Mouse (Mus musculus) layer of hippocampus, postnatal 36 days (tissue): ENCODE data around the gene Maml3. TPM values are rescaled to one million over a fixed set of nuclear protein-coding genes. Genes with fewer than 3 reads are reported as not detected.

Source experiments
- DNase-seq, 2 experiments: peaks; one replicate each; pipeline ENCODE4 v3.0.0; 2022
- total RNA-seq, 2 experiments: library from RNA; stranded (reverse); gene quantifications; 2 replicates each; pipeline ENCODE4 v1.2.3; 2021

Gene Maml3
- total RNA-seq, result 1 to 10 TPM; 8.3 to 9.8 TPM

GRCm38 (mm10) chr3:52104636-52105151 is at the start of gene Maml3:
TSS of gene Maml3 (minus strand) at chr3:52105076.
- peak; percentile 80 to 84 for DNase-seq

- no peak for DNase-seq
Observed at GRCm38 (mm10) chr3:52151155-52151554, 46.3 kb upstream of the Maml3 start.

DNA sequence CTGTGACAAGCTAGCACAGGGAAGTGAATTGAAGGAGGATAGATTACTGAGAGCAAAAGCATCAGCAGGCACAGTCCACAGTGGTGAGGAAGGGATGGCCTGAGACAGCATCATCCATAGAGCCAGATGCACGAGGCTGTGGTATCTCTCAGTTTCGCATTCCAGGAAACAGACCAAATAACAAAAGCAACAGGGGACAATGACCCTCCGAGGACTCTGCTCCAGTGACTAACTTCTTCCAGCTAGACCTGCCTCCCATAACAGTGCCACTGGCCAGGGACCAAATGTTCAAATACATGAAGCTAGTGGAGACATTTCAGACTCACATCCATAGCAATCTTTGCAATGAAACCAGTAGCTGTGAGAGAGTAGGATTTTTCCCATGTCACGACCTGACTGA is 43.4 kb upstream of the Maml3 start:
- no peak for DNase-seq

DNA sequence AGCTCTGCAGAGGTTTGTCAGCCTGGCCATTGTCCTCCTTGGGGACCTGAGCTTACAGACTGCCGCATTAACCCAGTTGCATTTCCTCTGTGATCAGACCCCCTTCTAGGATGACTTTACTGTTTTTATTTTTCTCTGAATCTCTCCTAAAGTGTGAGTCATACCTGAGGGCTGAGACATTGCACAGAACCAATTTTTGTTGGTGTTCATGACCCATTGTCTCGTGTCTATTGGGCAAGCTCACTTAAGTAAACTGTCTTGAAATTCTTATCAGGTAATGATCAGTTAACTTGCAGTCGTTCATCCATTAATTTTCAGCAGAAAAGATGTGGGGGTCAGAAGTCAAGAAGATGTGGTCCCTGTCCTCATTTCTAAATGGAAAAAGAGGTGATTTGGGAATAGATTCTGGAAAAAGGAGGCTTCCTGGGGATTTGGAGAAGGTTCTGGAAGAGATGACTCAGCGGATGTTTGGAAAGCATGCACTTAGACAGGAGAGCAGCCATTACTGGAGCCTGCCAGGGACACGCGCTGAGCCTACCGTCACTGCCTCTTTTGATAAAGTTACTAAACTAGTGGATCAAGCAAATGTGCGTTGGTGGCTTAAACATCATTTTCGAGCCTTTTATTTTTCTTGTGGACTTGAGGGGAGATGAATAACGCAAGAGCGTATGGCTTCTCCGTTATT is 40.0 kb upstream of the Maml3 start:
- no peak for DNase-seq

DNA sequence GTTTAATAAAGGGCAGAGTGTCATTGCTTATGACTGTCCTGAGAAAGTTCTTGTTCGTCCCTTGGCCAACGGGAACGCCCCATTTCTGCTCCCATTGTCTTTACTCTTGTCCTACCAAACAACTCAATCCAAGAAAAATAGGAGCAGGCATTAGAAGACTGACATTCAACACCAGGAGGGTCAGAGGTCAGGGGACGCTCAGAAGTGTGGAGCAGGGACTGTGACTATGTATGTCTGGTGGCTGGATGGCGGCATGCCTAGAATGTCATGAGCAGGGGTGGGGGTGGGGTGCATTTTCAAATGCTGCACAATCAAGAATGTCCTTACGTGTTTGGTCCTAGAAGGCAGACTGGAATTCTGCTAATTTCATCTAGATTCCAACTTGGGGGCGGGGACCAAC is 38.1 kb upstream of the Maml3 start:
- no peak for DNase-seq

GRCm38 (mm10) chr3:52140162-52140561 is 35.3 kb upstream of the Maml3 start:
- DNase-seq, result peak; percentile 51

GRCm38 (mm10) chr3:52125421-52125820 is 20.5 kb upstream of the Maml3 start:
- no peak for DNase-seq

DNA sequence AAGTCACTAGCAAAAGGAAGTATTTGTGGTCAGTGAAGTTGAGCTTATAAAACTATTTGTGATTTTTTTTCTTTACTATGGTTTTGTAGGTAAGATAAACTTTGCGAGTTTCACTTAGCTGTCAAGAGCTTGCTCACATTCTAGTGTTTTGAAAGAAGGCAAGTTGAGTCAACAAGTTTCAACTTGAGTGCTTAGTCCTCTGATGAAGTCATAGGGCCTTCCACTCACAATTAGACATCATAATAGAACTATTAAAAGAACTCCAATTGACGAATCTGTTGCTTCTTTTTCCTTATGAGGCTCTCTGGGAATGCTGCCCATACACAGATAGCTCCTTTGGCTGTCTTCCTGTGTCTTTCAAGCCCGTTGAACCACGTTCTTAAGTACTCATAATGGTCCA is 16.0 kb upstream of the Maml3 start:
- DNase-seq, result no peak

DNA sequence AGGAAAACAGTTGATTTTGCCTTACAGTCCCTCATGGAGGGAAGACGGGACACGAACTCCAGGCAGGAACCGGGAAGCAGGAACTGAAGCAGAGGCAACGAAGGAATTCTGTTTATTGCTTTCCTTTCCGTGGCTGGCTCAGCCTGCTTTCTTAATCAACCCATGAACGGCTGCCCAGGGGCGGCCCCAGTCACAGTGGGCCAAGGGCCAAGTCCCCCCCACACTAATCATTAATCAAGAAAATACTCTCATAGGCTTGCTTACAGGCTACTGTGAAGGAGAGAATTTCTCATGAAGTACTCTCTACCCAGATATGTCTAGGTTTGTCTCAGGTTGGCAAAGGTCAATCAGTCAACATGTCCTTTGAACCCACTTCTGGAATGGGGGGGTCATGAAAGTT is 14.3 kb upstream of the Maml3 start:
- no peak for DNase-seq

DNA sequence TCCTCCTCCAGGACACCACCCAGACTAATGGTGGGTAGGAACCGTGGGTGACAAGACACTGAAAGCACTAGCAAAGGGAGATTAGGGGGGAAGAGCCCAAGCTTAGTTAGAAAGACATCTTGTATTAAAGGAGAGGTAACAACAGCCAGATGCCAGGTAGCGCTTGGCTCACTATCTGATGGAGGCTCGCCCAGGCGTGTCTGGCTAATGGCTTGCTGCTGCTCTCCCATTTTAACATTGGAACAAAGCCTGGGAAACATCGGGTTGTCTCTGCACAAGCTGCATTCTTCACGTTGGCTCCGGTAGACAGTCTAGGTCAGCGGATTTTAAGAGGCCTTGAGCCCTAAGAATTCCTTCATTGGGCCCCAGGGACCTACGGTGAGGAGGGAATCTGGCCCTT is 10.5 kb upstream of the Maml3 start:
- no peak for DNase-seq

GRCm38 (mm10) chr3:52108027-52108426 is 3.2 kb upstream of the Maml3 start:
- DNase-seq, result no peak

DNA sequence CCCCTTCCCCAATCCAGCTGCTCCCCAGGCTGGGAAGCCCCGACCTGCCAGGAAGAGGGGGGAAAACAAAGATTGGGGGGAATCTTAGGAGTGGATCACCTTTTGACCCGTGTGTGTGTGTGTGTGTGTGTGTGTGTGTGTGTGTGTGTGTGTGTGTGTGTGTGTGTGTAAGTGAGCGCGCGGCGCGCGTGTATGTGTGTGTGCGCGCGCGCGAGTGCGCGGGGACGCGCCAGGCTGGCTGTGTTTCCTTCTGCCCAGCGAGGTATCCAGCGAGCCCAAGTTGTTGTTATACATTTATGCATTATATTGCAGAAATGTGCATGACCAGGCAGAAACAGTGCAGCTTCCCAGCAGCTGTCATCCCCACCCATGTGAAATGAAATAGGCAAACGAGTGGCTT is 280 bp upstream of the Maml3 start:
- DNase-seq, result no peak

DNA sequence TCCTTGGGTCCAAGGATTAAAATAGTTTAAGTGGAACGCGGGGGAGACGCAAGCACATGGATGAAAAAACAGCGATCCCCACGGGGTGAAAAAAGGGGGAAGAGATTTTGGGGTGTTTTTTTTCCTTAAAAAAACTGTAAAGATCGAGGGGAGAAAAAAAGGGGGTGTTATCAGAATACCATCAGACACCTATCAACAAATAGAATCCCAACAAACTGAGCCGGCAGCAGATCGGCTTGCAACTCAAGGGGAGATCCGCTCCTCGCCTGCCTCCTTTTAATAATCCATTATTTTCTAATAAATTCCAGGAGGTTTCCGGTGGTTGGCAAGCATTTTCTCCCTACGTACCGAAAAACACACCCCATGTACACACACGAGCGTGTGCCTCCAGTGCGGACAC is 668 bp downstream of the Maml3 start:
- DNase-seq, result no peak

- peak; percentile 57 to 63 for DNase-seq
Observed at GRCm38 (mm10) chr3:52103531-52104181, 1.2 kb downstream of the Maml3 start.

DNA sequence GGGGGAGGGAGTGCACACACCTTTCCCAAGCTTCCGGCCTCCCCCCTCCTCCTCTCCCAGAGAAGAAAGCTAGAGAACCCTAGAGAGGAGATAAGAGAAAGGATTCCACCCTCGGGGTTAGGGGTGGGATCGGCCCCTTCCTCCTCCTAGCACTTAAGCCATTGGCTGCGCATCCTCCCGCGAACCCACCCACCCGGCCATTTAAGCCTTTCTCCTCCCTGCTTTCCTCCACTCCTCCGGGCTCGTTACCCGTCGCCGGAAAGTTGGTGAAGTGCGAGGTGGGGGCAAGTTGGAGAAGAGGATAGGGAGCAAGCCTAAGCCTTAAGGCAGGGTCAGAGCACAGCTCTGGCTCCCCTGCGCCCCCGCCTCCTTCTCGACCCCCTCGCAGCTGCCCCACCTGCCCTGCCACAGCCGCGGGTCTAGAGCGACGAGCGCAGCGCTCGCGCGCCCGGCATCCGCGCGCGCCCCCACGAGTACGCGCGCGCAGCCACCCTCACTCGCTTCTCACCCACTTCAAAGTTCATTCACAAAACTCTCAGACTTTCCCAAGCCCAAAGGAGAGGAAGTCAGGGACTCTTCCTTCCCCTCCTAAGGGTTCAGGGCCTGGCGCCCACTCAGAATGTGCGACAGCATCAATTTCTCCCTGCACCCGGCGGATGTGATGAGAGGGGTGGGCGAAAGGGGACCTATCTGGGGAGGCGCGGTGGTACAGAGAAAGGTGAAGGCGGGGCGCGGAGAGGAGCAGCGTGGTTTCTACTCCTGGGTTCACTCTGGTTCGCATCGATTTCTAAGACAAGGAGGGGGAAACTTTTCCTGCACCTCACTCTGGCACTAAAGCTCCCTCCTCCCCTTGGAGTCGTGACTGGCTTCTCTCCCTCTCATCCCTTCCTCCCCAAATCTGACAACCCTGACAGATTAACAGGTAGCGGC is 2.0 kb downstream of the Maml3 start:
- DNase-seq, result peak; percentile 68

- DNase-seq, result peak; percentile 71 to 73
Observed at GRCm38 (mm10) chr3:52101977-52102600, 2.8 kb downstream of the Maml3 start.

DNA sequence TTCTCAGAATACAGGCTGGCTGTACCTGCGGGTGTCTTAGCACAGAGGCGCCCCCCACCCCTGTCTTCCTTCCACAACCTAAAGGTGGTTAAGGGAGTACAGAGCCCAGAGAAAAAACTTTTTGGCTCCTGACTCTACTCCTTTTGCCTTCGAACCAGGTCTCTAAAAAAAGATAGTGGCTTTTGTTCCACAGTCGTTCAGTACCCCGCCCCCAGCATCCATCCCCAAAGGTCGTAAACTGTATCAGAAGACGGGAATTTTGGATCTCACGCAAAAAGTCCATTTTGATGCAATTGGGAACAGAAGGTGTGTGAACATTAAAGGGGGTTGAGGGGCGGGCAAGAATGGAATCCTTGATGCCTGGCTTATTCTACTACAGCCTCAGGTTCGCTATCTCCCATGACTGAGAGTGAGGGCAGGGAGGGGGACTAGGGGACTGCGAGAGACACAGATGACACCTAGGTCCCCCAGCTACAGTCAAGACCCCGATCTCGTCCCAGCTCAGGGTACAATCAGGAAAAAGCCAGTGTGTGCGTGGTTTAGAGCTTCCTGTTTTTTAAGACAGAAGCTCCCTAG is 3.4 kb downstream of the Maml3 start:
- no peak for DNase-seq

- no peak for DNase-seq
Observed at GRCm38 (mm10) chr3:52100926-52101325, 4.0 kb downstream of the Maml3 start.

DNA sequence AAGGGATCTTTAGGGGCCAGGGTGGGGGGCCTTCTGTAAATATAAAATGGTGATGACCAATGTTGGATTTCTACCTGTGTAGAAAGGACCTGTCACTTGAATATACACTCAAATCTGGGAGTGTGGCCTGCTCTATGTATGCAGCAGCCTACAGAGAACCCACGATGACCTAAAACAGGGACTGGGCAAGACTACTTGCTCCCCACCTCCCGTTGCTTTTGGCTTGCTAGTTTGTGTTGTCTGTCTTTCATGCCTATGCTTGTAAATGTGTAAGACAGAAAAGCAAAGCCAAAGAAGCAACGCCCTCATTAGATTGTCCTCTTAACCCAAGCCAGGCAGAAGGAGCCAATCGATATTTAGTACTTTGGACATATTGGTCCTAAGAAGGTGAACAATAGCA is 4.6 kb downstream of the Maml3 start:
- no peak for DNase-seq

GRCm38 (mm10) chr3:52099286-52099685 is 5.6 kb downstream of the Maml3 start:
- DNase-seq, result no peak

- no peak for DNase-seq
Observed at GRCm38 (mm10) chr3:52091261-52091797, 13.5 kb downstream of the Maml3 start.
